In the genomic region with DNA sequence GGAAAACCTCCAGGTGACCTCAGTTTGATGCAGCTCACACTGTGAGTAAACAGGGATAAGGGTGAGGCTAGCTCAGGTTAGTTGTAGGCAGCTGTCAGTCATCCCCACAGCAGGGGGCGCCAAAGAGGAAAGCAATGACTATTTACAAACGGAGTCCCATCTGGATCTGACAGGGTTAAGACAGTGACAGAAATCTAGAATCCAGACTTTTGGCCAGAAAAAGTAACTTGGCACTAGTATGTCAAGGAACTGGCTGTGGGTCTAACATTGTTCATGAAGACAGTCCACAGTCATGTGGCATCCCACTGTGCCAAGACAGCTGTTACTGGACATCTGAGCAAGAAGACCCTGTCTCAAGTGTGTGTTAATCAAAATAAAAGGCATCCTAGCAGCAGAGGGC, we compare ENCODE assay signal across 8 mouse cellular contexts. TPM values are rescaled to one million over a fixed set of nuclear protein-coding genes. Genes with fewer than 3 reads are reported as not detected.
DNase-seq lines count a peak whose midpoint lies in the region.

No protein-coding gene starts in this region.

- peak; percentile 13 to 49 for DNase-seq in cerebellum, postnatal 14 days
- no peak for DNase-seq in cerebellum, adult 9-11 months
- peak; percentile 51 for DNase-seq in left cerebral cortex, postnatal 4 days
- DNase-seq in left cerebral cortex, postnatal 10 days (ENCODE audit: extremely low spot score in 1 of 2, low spot score in 2 of 2) = no peak
- DNase-seq in embryo, embryonic 10.5 days (ENCODE audit: low spot score) = peak; percentile 37
- DNase-seq in lung, postnatal 4 days = peak; percentile 49 to 66
- peak; percentile 40 to 59 for DNase-seq in thymus, postnatal 36 days
- no peak for DNase-seq in frontal cortex, postnatal 36 days (ENCODE audit: low spot score in 2 of 2)

- intact Hi-C loops in left cerebral cortex, postnatal 4 days (cut with DNase I) = no loop called here
- intact Hi-C loops in left cerebral cortex, postnatal 10 days (cut with DNase I) = no loop called here

RNA-seq across cellular contexts. Expression of a gene that starts 10.0 kb away (rescaled TPM):
- 10 to 100 TPM; 24.5 to 25.7 TPM for total RNA-seq in left cerebral cortex, postnatal 4 days (2021)
- total RNA-seq in left cerebral cortex, postnatal 10 days (2021) = 10 to 100 TPM; 22.1 to 23.8 TPM

Comparison
In these comparisons a context has a peak if more than half of its experiments do, and no peak if none do; other contexts are left out.
1. DNase-seq: peak in cerebellum, postnatal 14 days (2 of 2), left cerebral cortex, postnatal 4 days (single experiment), embryo, embryonic 10.5 days (single experiment), lung, postnatal 4 days (2 of 2) and thymus, postnatal 36 days (2 of 2); none in cerebellum, adult 9-11 months (single experiment), left cerebral cortex, postnatal 10 days (0 of 2) and frontal cortex, postnatal 36 days (0 of 2).